Mouse (Mus musculus) hindbrain, embryonic 16.5 days (tissue): Measurements from ENCODE around the gene Olfr904. TPM values are rescaled to one million over a fixed set of nuclear protein-coding genes. Genes with fewer than 3 reads are reported as not detected.

ENCODE experiments used
- ATAC-seq: fragments of 200-750 bp; cut with Nextera tagmentation; 2 replicates; pipeline ENCODE4 v1.8.0; 2017; ENCODE audit warnings: moderate TSS enrichment, moderate library complexity
- H3K27ac ChIP-seq: fragments of 300-500 bp; sonication (generic); 2 replicates; pipeline ENCODE4 v1.5.1; 2014; ENCODE audit warnings: low read depth, mild to moderate bottlenecking, control low read depth, low read length, moderate library complexity
- H3K27me3 ChIP-seq: fragments of 300-500 bp; sonication (generic); replicated peaks from 2 replicates; pipeline ENCODE4 v1.6.1; 2014; ENCODE audit warnings: low read length; ENCODE audit not compliant: control insufficient read depth, insufficient read depth
- H3K36me3 ChIP-seq: fragments of 300-500 bp; sonication (generic); 2 replicates; pipeline ENCODE4 v1.6.1; 2014; ENCODE audit warnings: mild to moderate bottlenecking, low read length, moderate library complexity, mixed read lengths; ENCODE audit not compliant: control insufficient read depth, insufficient read depth
- H3K4me1 ChIP-seq: fragments of 300-500 bp; sonication (generic); 2 replicates; pipeline ENCODE4 v1.6.1; 2014; ENCODE audit warnings: low read depth, low read length; ENCODE audit not compliant: control insufficient read depth, insufficient read depth
- H3K4me2 ChIP-seq: fragments of 300-500 bp; sonication (generic); 2 replicates; pipeline ENCODE4 v1.6.1; 2014; ENCODE audit warnings: mild to moderate bottlenecking, low read length, control low read depth, moderate library complexity
- H3K4me3 ChIP-seq: fragments of 300-500 bp; sonication (generic); 2 replicates; pipeline ENCODE4 v1.5.1; 2014; ENCODE audit warnings: mild to moderate bottlenecking, low read length, control low read depth, moderate library complexity
- H3K9ac ChIP-seq: fragments of 300-500 bp; sonication (generic); 2 replicates; pipeline ENCODE4 v1.6.1; 2014; ENCODE audit warnings: low read depth, mild to moderate bottlenecking, control low read depth, low read length, moderate library complexity
- H3K9me3 ChIP-seq: fragments of 300-500 bp; sonication (generic); 2 replicates; pipeline ENCODE4 v1.6.1; 2014; ENCODE audit warnings: mild to moderate bottlenecking, low read length, moderate library complexity; ENCODE audit not compliant: control insufficient read depth
- WGBS: fragments of 180-500 bp; shearing (Covaris S2); extraction: QIAGEN DNeasy Blood & Tissue Kit; methylation state at CpG from one replicate; pipeline ENCODE4 v1.1.7; 2014; 5-methylcytosine and 5-hydroxymethylcytosine counted together
- polyA plus RNA-seq: library from polyadenylated mRNA; unstranded; fragments of >200 nt; fragmentation: Nextera tagmentation; extraction: Ambion mirVana; gene quantifications from 2 replicates; pipeline ENCODE4 v1.2.1, GENCODE M21; 2015

Olfr904 gene
- polyA plus RNA-seq, 1 experiment from 2014 or later, result not detected

DNA sequence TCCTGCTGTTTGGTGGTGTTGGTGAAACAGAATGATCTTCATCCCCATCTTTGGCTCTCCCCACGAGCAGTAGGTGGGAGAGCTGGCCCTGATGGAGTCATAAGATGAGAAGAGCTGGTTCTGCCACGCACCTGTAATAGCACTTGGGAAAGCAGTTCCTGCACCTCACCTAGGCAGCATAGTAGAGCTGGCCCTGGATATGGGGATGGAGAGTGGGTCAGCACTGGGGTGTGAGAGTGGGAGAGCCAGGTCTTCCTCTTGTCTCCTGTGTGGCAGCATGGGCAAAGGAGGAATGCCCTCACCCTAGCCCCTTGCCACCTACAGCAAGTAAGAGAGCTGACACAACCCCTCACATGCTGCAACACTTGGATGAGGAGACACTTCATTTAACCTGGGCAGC is 49.4 kb downstream of the Olfr904 start:
- no peak overlapping the region for H3K9ac ChIP-seq
- H3K4me1 ChIP-seq, result no peaks in the 10 kb centered on the region
- no peaks in the 10 kb centered on the region for H3K36me3 ChIP-seq
- no peak overlapping the region for H3K4me3 ChIP-seq
- H3K4me2 ChIP-seq, result no peak overlapping the region
- 78% methylated on average over 2 of the region's 2 CpGs for WGBS
- no peaks in the 10 kb centered on the region for H3K9me3 ChIP-seq
- no peaks in the 10 kb centered on the region for H3K27me3 ChIP-seq
- no peak for ATAC-seq
- no peak overlapping the region for H3K27ac ChIP-seq

Other genes starting within 250 kb of the Olfr904 start
- gene Olfr894, start 245.1 kb upstream of the Olfr904 start, polyA plus RNA-seq, result not detected in 2 replicates
- not detected in 2 replicates for gene Olfr143, start 210.4 kb upstream of the Olfr904 start, polyA plus RNA-seq
- not detected in 2 replicates for gene Olfr895, start 195.3 kb upstream of the Olfr904 start, polyA plus RNA-seq
- gene Olfr896-ps1, start 172.0 kb upstream of the Olfr904 start, polyA plus RNA-seq, result not detected in 2 replicates
- gene Olfr25, start 134.1 kb upstream of the Olfr904 start, polyA plus RNA-seq, result not detected in 2 replicates
- not detected in 2 replicates for gene Olfr898, start 114.7 kb upstream of the Olfr904 start, polyA plus RNA-seq
- not detected in 2 replicates for gene Olfr250, start 96.2 kb upstream of the Olfr904 start, polyA plus RNA-seq
- gene Olfr251, start 86.1 kb upstream of the Olfr904 start, polyA plus RNA-seq, result not detected in 2 replicates
- not detected in 2 replicates for gene Olfr147, start 61.4 kb upstream of the Olfr904 start, polyA plus RNA-seq
- gene Olfr901, start 33.7 kb upstream of the Olfr904 start, polyA plus RNA-seq, result not detected in 2 replicates
- not detected in 2 replicates for gene Olfr902, start 15.5 kb upstream of the Olfr904 start, polyA plus RNA-seq
- gene Olfr905, start 8.0 kb downstream of the Olfr904 start, polyA plus RNA-seq, result not detected in 2 replicates
- not detected in 2 replicates for gene Olfr906, start 23.9 kb downstream of the Olfr904 start, polyA plus RNA-seq
- gene Olfr907, start 32.7 kb downstream of the Olfr904 start, polyA plus RNA-seq, result not detected in 2 replicates
- gene Olfr911-ps1, start 58.4 kb downstream of the Olfr904 start, polyA plus RNA-seq, result not detected in 2 replicates
- not detected in 2 replicates for gene Olfr910, start 74.7 kb downstream of the Olfr904 start, polyA plus RNA-seq
- not detected in 2 replicates for gene Olfr912, start 117.0 kb downstream of the Olfr904 start, polyA plus RNA-seq
- gene Olfr913, start 129.6 kb downstream of the Olfr904 start, polyA plus RNA-seq, result not detected in 2 replicates
- not detected in 2 replicates for gene Olfr914, start 142.0 kb downstream of the Olfr904 start, polyA plus RNA-seq
- not detected in 2 replicates for gene Olfr916, start 196.7 kb downstream of the Olfr904 start, polyA plus RNA-seq
- gene Olfr917, start 202.7 kb downstream of the Olfr904 start, polyA plus RNA-seq, result not detected in 2 replicates
- gene Olfr918, start 211.5 kb downstream of the Olfr904 start, polyA plus RNA-seq, result not detected in 2 replicates
- gene Olfr919, start 240.5 kb downstream of the Olfr904 start, polyA plus RNA-seq, result not detected in 2 replicates